Comparison of ENCODE assay signal across 22 mouse cellular contexts in the genomic region with DNA sequence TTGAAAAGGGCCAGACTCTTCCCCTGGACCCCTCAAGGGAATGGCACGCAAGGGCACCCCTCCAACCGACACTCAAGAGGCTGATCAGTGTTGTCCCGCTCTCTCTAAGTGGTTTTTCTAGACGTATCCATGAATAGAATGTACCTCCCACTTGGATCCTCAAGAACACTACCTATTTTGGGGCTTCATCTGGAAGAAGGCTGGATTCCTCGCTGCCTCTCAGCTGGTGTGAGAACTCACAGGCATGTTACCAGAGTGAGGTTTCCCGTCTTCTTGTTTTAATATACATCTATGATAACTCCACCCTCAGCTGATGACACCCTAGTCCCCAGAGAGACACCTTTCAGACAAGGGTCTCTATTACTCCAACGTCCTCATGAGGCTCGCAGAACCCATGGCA. TPM values are rescaled to one million over a fixed set of nuclear protein-coding genes. Genes with fewer than 3 reads are reported as not detected.
DNase-seq lines count a peak whose midpoint lies in the region; ATAC-seq lines count a peak whose summit lies in the region.
"Had no signal": no experiment of that assay in that cellular context is flagged by ENCODE, and none has a peak within 500 bp of the region (broad histone marks: within the 10 kb centered on the region; RNA-seq: fewer than 3 reads in every experiment).

No protein-coding gene starts in this region.

- ATAC-seq in frontal cortex, adult (ENCODE audit: low TSS enrichment), result peak; percentile 85
- ATAC-seq: CD4-positive, CD25-positive, alpha-beta regulatory T cell, adult 4 months; forebrain, embryonic 13.5 days; forebrain, postnatal 0 days; hindbrain, embryonic 16.5 days had no signal

- DNase-seq in frontal cortex, postnatal 14 days (ENCODE audit: low spot score in 2 of 2), result no peak
- peak; percentile 62 for DNase-seq in right cerebral cortex, adult 18-20 months
- no peak for DNase-seq in right cerebral cortex, postnatal 10 days (ENCODE audit: low spot score in 2 of 2)
- DNase-seq in left cerebral cortex, postnatal 14 days (ENCODE audit: low spot score in 2 of 2), result peak; percentile 61 to 81
- no peak for DNase-seq in thymus, postnatal 10 days (ENCODE audit: low spot score in 2 of 2)
- no peak for DNase-seq in adrenal gland, postnatal 36 days
- DNase-seq: adrenal gland, postnatal 10 days; B cell, adult 2 months; cerebellum, adult 18-20 months; cerebellum, adult 9-11 months; cerebellum, postnatal 36 days; forebrain, postnatal 0 days; gastrocnemius, postnatal 36 days; heart, adult 11 months; heart, postnatal 10 days; heart, postnatal 4 days had no signal

- intact Hi-C loops in left cerebral cortex, postnatal 14 days (cut with DNase I), result no loop called here

RNA-seq across cellular contexts. Expression of a gene that starts 8.2 kb away (rescaled TPM):
- total RNA-seq in left cerebral cortex, postnatal 14 days (2021), result 10 to 100 TPM; 20.1 to 20.5 TPM
- 1 to 10 TPM; 5.2 to 9.7 TPM for total RNA-seq in adrenal gland, postnatal 36 days (2021)

RNA-seq across cellular contexts. Expression of a gene that starts 26.7 kb away (rescaled TPM):
- 10 to 100 TPM; 24.6 to 28.2 TPM for total RNA-seq in left cerebral cortex, postnatal 14 days (2021)
- 10 to 100 TPM; 22.2 to 22.9 TPM for total RNA-seq in adrenal gland, postnatal 36 days (2021)

RNA-seq across cellular contexts. Expression of a gene that starts 31.8 kb away (rescaled TPM):
- 1 to 10 TPM; 7.8 to 8.3 TPM for total RNA-seq in left cerebral cortex, postnatal 14 days (2021)
- under 1 TPM; 0.36 to 0.40 TPM for total RNA-seq in adrenal gland, postnatal 36 days (2021)
- total RNA-seq: gastrocnemius, adult 8-10 months had no signal

RNA-seq across cellular contexts. Expression of a gene that starts 34.9 kb away (rescaled TPM):
- total RNA-seq in left cerebral cortex, postnatal 14 days (2021), result not detected
- not detected for total RNA-seq in adrenal gland, postnatal 36 days (2021)
- total RNA-seq: adrenal gland, postnatal 10 days; forebrain, postnatal 0 days; G1E; gastrocnemius, adult 8-10 months; gastrocnemius, postnatal 36 days; heart, postnatal 10 days; heart, postnatal 4 days had no signal

RNA-seq across cellular contexts. Expression of a gene that starts 53.5 kb away (rescaled TPM):
- 10 to 100 TPM; 22.2 to 22.3 TPM for total RNA-seq in left cerebral cortex, postnatal 14 days (2021)
- total RNA-seq in adrenal gland, postnatal 36 days (2021), result 10 to 100 TPM; 24.2 to 33.2 TPM

Comparison
In these comparisons a context has a peak if more than half of its experiments do, and no peak if none do; other contexts are left out.
1. DNase-seq: peak in right cerebral cortex, adult 18-20 months (single experiment) and left cerebral cortex, postnatal 14 days (2 of 2); none in frontal cortex, postnatal 14 days (0 of 2), right cerebral cortex, postnatal 10 days (0 of 2), thymus, postnatal 10 days (0 of 2) and adrenal gland, postnatal 36 days (0 of 2).
2. RNA of a gene that starts 31.8 kb away (total RNA-seq): 7.8 to 8.3 TPM in left cerebral cortex, postnatal 14 days; 0.36 to 0.40 TPM in adrenal gland, postnatal 36 days; every median in the first group is over 4 times any median in the second.